Mouse (Mus musculus) C2C12 (cell line): ENCODE data around the gene Tceal3. TPM values are rescaled to one million over a fixed set of nuclear protein-coding genes. Genes with fewer than 3 reads are reported as not detected.
"Not testable (repeated sequence)": the region's sequence is repeated elsewhere in the genome, so short reads cannot be mapped to it uniquely, and the experiment has no call there.

Source experiments
- H3K27me3 ChIP-seq: one replicate; pipeline ENCODE4 v1.6.1; 2011; ENCODE audit not compliant: control insufficient read depth, insufficient read depth, insufficient read length
- H3K36me3 ChIP-seq: one replicate; pipeline ENCODE4 v1.6.1; 2011; ENCODE audit not compliant: control insufficient read depth, insufficient read depth
- H3K4me3 ChIP-seq: one replicate; pipeline ENCODE4 v1.5.1; 2011; ENCODE audit warnings: mild to moderate bottlenecking, control low read depth; ENCODE audit not compliant: poor library complexity, insufficient read depth, severe bottlenecking
- H3K79me2 ChIP-seq: one replicate; pipeline ENCODE4 v1.6.1; 2011; ENCODE audit not compliant: control insufficient read depth, insufficient read depth
- H3K79me3 ChIP-seq: one replicate; pipeline ENCODE4 v1.6.1; 2011; ENCODE audit warnings: low read depth, control low read depth
- H3ac ChIP-seq: one replicate; pipeline ENCODE3; 2011; ENCODE audit warnings: low read depth; ENCODE audit not compliant: control insufficient read depth, insufficient read length
- CEBPB ChIP-seq: IDR thresholded peaks from one replicate; pipeline ENCODE4 v1.6.1; 2011; ENCODE audit warnings: low read depth, mild to moderate bottlenecking, control low read depth, moderate library complexity
- CTCF ChIP-seq: IDR thresholded peaks from one replicate; pipeline ENCODE4 v1.5.1; 2011; ENCODE audit not compliant: control insufficient read depth, insufficient read depth, insufficient read length
- FOSL1 ChIP-seq: IDR thresholded peaks from one replicate; pipeline ENCODE4 v1.8.0; 2011; ENCODE audit warnings: mild to moderate bottlenecking, low read length; ENCODE audit not compliant: poor library complexity, insufficient read depth, severe bottlenecking
- MAX ChIP-seq: IDR thresholded peaks from one replicate; pipeline ENCODE4 v1.6.1; 2011; ENCODE audit warnings: mild to moderate bottlenecking, control low read depth
- MYOD1 ChIP-seq: IDR thresholded peaks from one replicate; pipeline ENCODE4 v1.6.1; 2011; ENCODE audit warnings: low read depth; ENCODE audit not compliant: control insufficient read depth, insufficient read length
- MYOG ChIP-seq: IDR thresholded peaks from one replicate; pipeline ENCODE4 v1.6.1; 2011; ENCODE audit not compliant: control insufficient read depth, insufficient read length; ENCODE audit errors: extremely low read depth
- USF1 ChIP-seq: IDR thresholded peaks from one replicate; pipeline ENCODE4 v1.6.1; 2011; ENCODE audit warnings: low read depth, mild to moderate bottlenecking, control low read depth, moderate library complexity
- long read RNA-seq, 2 experiments: library from polyadenylated mRNA; unstranded; transcript quantifications; one replicate each; pipeline ENCODE4 v2.0.0; 2019 to 2020
- polyA plus RNA-seq: library from polyadenylated mRNA; unstranded; fragments of >200 nt; fragmentation: generic; extraction: Trizol; gene quantifications from one replicate; pipeline ENCODE4 v1.2.1, GENCODE M21; 2012; ENCODE audit warnings: missing spikeins

Gene Tceal3
- 0.18 TPM for polyA plus RNA-seq
- long read RNA-seq, experiment 1 = 0 reads
- long read RNA-seq, experiment 2 = 0 reads

GRCm38 (mm10) chrX:136590199-136590896, at the start of gene Tceal3:
Tceal3 (plus strand) TSS chrX:136590842.
- Histone ChIP-seq H3K27me3 (no peaks in the 10 kb centered on the region), H3K4me3 (no peak within 1 kb of the TSS), H3K79me2 (no peaks in the 10 kb centered on the region), H3K36me3 (no peaks in the 10 kb centered on the region), H3K79me3 (no peaks in the 10 kb centered on the region), H3ac (no peak within 1 kb of the TSS)
- TF ChIP-seq MAX (no peak), FOSL1 (no peak), CEBPB (no peak), USF1 (no peak), MYOD1 (no peak), MYOG (no peak), CTCF (no peak)

- not testable (repeated sequence) for H3K27me3 ChIP-seq, H3ac ChIP-seq
Measured at GRCm38 (mm10) chrX:136543956-136544355, 46.7 kb upstream of the Tceal3 start, which contains the start of gene Kir3dl2. Kir3dl2 (minus strand) TSS chrX:136544056.

DNA sequence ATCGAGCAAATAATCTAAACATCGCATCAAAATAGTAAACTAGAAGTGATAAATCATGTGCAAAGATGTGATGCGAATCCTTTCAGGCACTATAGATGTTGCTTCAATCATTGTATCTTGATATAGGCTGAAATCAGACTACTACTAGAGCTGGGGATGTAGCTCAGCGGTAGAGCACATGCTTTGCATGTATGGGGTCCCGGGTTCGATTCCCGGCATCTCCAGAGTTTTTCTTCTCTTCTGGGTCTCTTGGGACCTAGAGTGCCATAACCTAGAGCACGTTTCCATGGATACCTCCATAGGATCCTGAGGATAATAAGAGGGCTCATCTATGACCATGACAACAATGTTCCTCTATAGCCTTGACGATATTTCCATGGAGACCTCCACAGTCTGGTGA, 21.5 kb upstream of the Tceal3 start:
- H3K4me3 ChIP-seq, H3K79me2 ChIP-seq, H3ac ChIP-seq, H3K79me3 ChIP-seq, H3K36me3 ChIP-seq, H3K27me3 ChIP-seq: not testable (repeated sequence)

More at GRCm38 (mm10) chrX:136543956-136544355, 46.7 kb upstream of the Tceal3 start, which contains the start of gene Kir3dl2:
- not testable (repeated sequence) for H3K4me3 ChIP-seq, H3K79me3 ChIP-seq, H3K36me3 ChIP-seq, H3K79me2 ChIP-seq

DNA sequence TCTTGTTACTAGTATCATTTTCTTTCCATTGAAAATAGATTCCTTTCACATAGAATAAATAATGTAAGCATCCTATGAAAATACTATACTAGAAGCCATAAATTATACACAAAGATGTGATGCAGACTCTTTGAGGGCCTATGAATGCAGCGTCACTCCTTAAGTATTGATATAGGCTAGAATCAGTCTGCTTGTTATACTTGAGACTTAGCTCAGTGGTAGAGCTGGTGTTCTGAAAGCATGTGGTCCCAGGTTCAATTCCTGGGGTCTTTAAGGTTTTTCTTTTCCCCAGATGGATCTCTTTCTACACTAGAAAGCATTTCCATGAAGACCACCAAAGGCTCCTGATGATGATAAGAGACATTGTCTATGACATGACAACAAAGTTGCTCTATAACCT, 6.0 kb upstream of the Tceal3 start:
- H3K36me3 ChIP-seq = no peaks in the 10 kb centered on the region
- no peak overlapping the region for H3K4me3 ChIP-seq
- no peaks in the 10 kb centered on the region for H3K79me2 ChIP-seq
- TF ChIP-seq CEBPB = no peak
- no peak for TF ChIP-seq MAX
- TF ChIP-seq FOSL1 = no peak
- TF ChIP-seq CTCF = no peak
- no peak for TF ChIP-seq MYOD1
- no peak for TF ChIP-seq MYOG
- no peak for TF ChIP-seq USF1
- H3K27me3 ChIP-seq = no peaks in the 10 kb centered on the region
- H3K79me3 ChIP-seq = no peaks in the 10 kb centered on the region
- no peak overlapping the region for H3ac ChIP-seq

- Histone ChIP-seq H3K36me3 (no peaks in the 10 kb centered on the region), H3K27me3 (no peaks in the 10 kb centered on the region), H3K79me2 (no peaks in the 10 kb centered on the region), H3ac (no peak overlapping the region), H3K79me3 (no peaks in the 10 kb centered on the region), H3K4me3 (no peak overlapping the region)
- TF ChIP-seq FOSL1 (no peak), USF1 (no peak), MYOG (no peak)
Measured at GRCm38 (mm10) chrX:136590897-136591257, 235 bp downstream of the Tceal3 start.

GRCm38 (mm10) chrX:136599416-136599815, 8.8 kb downstream of the Tceal3 start:
- H3K79me3 ChIP-seq = no peaks in the 10 kb centered on the region
- TF ChIP-seq FOSL1 = no peak
- no peak for TF ChIP-seq MAX
- no peak for TF ChIP-seq CTCF
- TF ChIP-seq MYOG = no peak
- no peak for TF ChIP-seq CEBPB
- no peak for TF ChIP-seq MYOD1
- H3ac ChIP-seq = no peak overlapping the region

More at GRCm38 (mm10) chrX:136599416-136599815, 8.8 kb downstream of the Tceal3 start:
- no peaks in the 10 kb centered on the region for H3K36me3 ChIP-seq
- H3K79me2 ChIP-seq = no peaks in the 10 kb centered on the region
- H3K27me3 ChIP-seq = no peaks in the 10 kb centered on the region
- no peak overlapping the region for H3K4me3 ChIP-seq
